Mouse (Mus musculus): ENCODE results near the gene Dnah12.
"Not testable (repeated sequence)": the region's sequence is repeated elsewhere in the genome, so short reads cannot be mapped to it uniquely, and the experiment has no call there.

Gene Dnah12

GRCm38 (mm10) chr14:26890777-26891176 lies 197.7 kb downstream of the Dnah12 start:
- no peak for DNase-seq

GRCm38 (mm10) chr14:26894392-26894791 lies 201.3 kb downstream of the Dnah12 start, which contains the start of gene Asb14:
Gene Asb14 (plus strand): TSS chr14:26894557.
- DNase-seq = no peak

- no peak for DNase-seq
Measured at GRCm38 (mm10) chr14:26899490-26899889, 206.4 kb downstream of the Dnah12 start.

- no peak for DNase-seq
Measured at GRCm38 (mm10) chr14:26900893-26901292, 207.8 kb downstream of the Dnah12 start.

GRCm38 (mm10) chr14:26907401-26907800 lies 214.3 kb downstream of the Dnah12 start:
- no peak for DNase-seq

GRCm38 (mm10) chr14:26910461-26910860 lies 217.4 kb downstream of the Dnah12 start:
- DNase-seq = not testable (repeated sequence)

- peak; percentile 52 to 61 for DNase-seq
Measured at GRCm38 (mm10) chr14:26911201-26911600, 218.1 kb downstream of the Dnah12 start.

- no peak for DNase-seq
Measured at GRCm38 (mm10) chr14:26911826-26912225, 218.8 kb downstream of the Dnah12 start.

- no peak for DNase-seq
Measured at GRCm38 (mm10) chr14:26913681-26914268, 220.7 kb downstream of the Dnah12 start.

GRCm38 (mm10) chr14:26919310-26919709 lies 226.2 kb downstream of the Dnah12 start:
- DNase-seq = no peak

GRCm38 (mm10) chr14:26923702-26924421 lies 230.8 kb downstream of the Dnah12 start:
- no peak for DNase-seq

- DNase-seq = peak; percentile 48 to 71
Measured at GRCm38 (mm10) chr14:26934891-26935290, 241.8 kb downstream of the Dnah12 start.

- DNase-seq = no peak
Measured at GRCm38 (mm10) chr14:26935558-26935957, 242.5 kb downstream of the Dnah12 start.
